Mouse (Mus musculus) bone marrow, adult 2 months (tissue): ENCODE data around the gene Gucy2g.

Source experiments
- CTCF ChIP-seq: fragments of 200-500 bp; IDR thresholded peaks from 2 replicates; pipeline ENCODE4 v1.5.1; 2011; ENCODE audit warnings: low read length, control low read depth; ENCODE audit not compliant: control insufficient read depth, insufficient read depth
- POLR2A ChIP-seq: fragments of 200-500 bp; IDR thresholded peaks from 2 replicates; pipeline ENCODE4 v1.6.1; 2011; ENCODE audit warnings: low read depth, mild to moderate bottlenecking, control low read depth, low read length, borderline replicate concordance; ENCODE audit not compliant: control insufficient read depth

- no peak for TF ChIP-seq CTCF
- TF ChIP-seq POLR2A = no peak
These were observed 88.1 kb downstream of the Gucy2g start for GRCm38 (mm10) chr19:55152983-55153382.
